ENCODE assay signal across 23 mouse cellular contexts in the genomic region with DNA sequence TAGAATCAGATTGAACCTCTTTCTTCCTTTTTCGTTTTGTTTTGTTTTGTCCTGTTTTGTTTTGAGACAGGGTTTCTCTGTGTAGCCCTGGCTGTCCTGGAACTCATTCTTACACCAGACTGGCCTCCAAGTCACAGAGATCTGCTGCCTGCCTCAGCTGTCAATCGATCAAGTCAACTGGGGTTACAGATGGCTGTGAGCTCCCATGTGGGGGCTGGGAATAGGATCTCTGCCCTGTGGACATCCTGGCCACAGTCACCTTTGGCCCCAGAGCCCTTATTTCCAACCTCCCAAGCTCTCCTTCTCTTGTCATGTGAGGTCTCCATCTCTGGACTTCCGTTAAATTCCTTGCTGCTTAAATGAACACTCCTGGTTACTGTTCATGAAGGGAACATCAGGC.
"Had no signal": no experiment of that assay in that cellular context is flagged by ENCODE, and none has a peak within 500 bp of the region (broad histone marks: within the 10 kb centered on the region; RNA-seq: fewer than 3 reads in every experiment).

No protein-coding gene starts in this region.

- DNase-seq: gastrocnemius, postnatal 14 days; heart, adult 18-20 months; heart, postnatal 10 days; heart, postnatal 4 days; kidney, adult 18-20 months; kidney, adult 8-10 months; kidney, postnatal 10 days; kidney, postnatal 25 days; kidney, postnatal 4 days; left cerebral cortex, postnatal 4 days; liver, embryonic 13.5 days had no signal

- ATAC-seq: hindbrain, embryonic 16.5 days; inflammation-experienced regulatory T-cells, adult 6 months; intestine, embryonic 15.5 days; intestine, postnatal 0 days had no signal

- H3K4me3 ChIP-seq: heart, embryonic 10.5 days; heart, embryonic 12.5 days; hindbrain, embryonic 10.5 days; hindbrain, embryonic 12.5 days; intestine, embryonic 15.5 days; layer of hippocampus, adult 2 months; limb, embryonic 13.5 days; limb, embryonic 15.5 days; liver, embryonic 13.5 days had no signal

- H3K4me2 ChIP-seq: heart, embryonic 12.5 days; hindbrain, embryonic 12.5 days; hindbrain, embryonic 14.5 days; intestine, embryonic 15.5 days; limb, embryonic 13.5 days; limb, embryonic 15.5 days; liver, embryonic 13.5 days had no signal

- H3K9me3 ChIP-seq: heart, embryonic 10.5 days; heart, embryonic 12.5 days; hindbrain, embryonic 10.5 days; hindbrain, embryonic 12.5 days; intestine, embryonic 15.5 days; limb, embryonic 13.5 days; limb, embryonic 15.5 days; liver, embryonic 13.5 days had no signal

- H3K27ac ChIP-seq: heart, embryonic 10.5 days; hindbrain, embryonic 10.5 days; hindbrain, embryonic 12.5 days; hindbrain, embryonic 14.5 days; intestine, embryonic 15.5 days; layer of hippocampus, adult 2 months; limb, embryonic 13.5 days; limb, embryonic 15.5 days; liver, embryonic 13.5 days had no signal

- H3K4me1 ChIP-seq: hindbrain, embryonic 12.5 days; intestine, embryonic 15.5 days had no signal

- H3K27me3 ChIP-seq: heart, embryonic 12.5 days; hindbrain, embryonic 12.5 days; intestine, embryonic 15.5 days; limb, embryonic 13.5 days; limb, embryonic 15.5 days; liver, embryonic 13.5 days had no signal

- H3K36me3 ChIP-seq: heart, embryonic 10.5 days; heart, embryonic 12.5 days; hindbrain, embryonic 10.5 days; hindbrain, embryonic 12.5 days; intestine, embryonic 15.5 days; limb, embryonic 13.5 days; limb, embryonic 15.5 days; liver, embryonic 13.5 days had no signal

- H3K9ac ChIP-seq: heart, embryonic 12.5 days; hindbrain, embryonic 12.5 days; hindbrain, embryonic 14.5 days; intestine, embryonic 15.5 days; limb, embryonic 13.5 days; limb, embryonic 15.5 days; liver, embryonic 13.5 days had no signal
